Mouse (Mus musculus): Measurements from ENCODE around the gene Fam149b. TPM values are rescaled to one million over a fixed set of nuclear protein-coding genes. Genes with fewer than 3 reads are reported as not detected.
A peak's percentile ranks its signal among the peaks of the same experiment; 100 is the strongest.
"Not testable (repeated sequence)": the region's sequence is repeated elsewhere in the genome, so short reads cannot be mapped to it uniquely, and the experiment has no call there.

Gene Fam149b
- 10 to 100 TPM; 41.9 to 51.4 TPM for total RNA-seq (2021)
- long read RNA-seq, experiment 1, full-length matches to known transcripts = 16 of 102 reads
- long read RNA-seq, experiment 1, partial matches to known transcripts = 25 of 102 reads
- long read RNA-seq, experiment 1, other reads (novel, unspliced or antisense) = 61 of 102 reads
- long read RNA-seq, experiment 2, full-length matches to known transcripts = 12 of 69 reads
- long read RNA-seq, experiment 2, partial matches to known transcripts = 13 of 69 reads
- long read RNA-seq, experiment 2, other reads (novel, unspliced or antisense) = 44 of 69 reads

DNA sequence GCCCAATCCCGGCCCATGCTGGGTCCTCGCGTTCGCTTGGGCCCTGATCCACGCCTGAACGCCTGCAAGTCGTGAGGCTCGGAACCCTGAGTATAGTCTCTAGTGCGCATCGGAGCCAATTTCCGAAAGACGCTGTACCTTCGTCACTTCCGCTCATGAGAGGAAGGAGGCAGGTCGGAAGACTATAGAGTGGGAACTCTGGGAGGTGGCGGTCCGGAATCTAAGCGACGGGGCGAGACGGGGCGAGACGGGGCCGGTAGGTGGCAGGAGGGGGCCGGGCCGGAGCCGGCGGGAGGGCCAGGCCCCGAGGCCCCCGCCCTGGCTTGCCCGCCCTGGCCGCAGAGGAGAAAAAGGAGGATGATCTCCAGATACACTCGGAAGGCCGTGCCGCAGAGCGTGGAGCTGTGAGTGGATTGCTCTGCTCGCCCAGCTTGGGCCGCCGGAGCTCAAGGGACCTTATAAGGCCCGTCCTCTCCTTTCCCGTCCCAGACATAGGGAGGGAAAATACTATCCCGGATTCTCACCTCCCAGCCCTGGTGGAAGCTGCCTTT, at the start of gene Fam149b, which contains the start of gene Ecd:
Gene Fam149b, plus strand, starts transcription at position 172 of the 551 bp plus-strand sequence.
Gene Ecd, minus strand, starts transcription at position 131 of the 551 bp plus-strand sequence.
- DNase-seq (ENCODE audit: low spot score in 2 of 2) = peak; percentile 91 to 92

DNA sequence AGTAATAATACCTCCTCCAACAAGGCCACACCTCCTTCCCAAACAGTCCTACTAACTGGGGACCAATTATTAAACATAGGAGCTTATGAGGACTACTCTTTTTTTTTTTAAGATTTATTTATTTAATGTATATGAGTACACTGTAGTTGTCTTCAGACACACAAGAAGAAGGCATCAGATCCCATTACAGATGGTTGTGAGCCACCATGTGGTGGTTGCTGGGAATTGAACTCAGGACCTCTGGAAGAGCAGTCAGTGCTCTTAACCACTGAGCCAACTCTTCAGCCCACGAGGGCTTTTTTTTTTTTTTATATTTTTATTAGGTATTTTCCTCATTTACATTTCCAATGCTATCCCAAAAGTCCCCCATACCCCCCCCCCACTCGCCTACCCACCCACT, 42.9 kb upstream of the Fam149b start:
- DNase-seq (ENCODE audit: low spot score in 2 of 2) = not testable (repeated sequence)

GRCm38 (mm10) chr14:20315137-20315536, 32.8 kb upstream of the Fam149b start:
- no peak for DNase-seq (ENCODE audit: low spot score in 2 of 2)

DNA sequence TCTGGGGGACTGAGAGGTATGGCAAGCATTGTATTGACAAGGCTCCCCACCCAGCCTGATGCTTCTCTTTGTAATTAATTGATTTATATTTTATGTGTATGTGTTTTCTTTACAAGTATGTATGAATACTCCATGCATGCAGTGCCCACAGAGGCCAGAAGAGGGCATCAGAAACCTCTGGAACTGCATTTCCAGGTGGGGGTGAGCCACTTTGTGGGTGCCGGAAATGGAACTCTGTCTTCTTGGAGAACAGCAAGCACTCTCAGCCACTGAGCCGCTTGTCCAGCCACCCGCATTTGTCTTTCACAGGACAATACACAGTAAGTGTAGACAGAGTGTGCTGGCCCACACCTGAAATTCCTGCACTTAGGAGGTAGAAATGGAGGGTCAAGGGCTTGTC, 28.5 kb upstream of the Fam149b start:
- DNase-seq (ENCODE audit: low spot score in 2 of 2) = peak; percentile 27 to 58

DNA sequence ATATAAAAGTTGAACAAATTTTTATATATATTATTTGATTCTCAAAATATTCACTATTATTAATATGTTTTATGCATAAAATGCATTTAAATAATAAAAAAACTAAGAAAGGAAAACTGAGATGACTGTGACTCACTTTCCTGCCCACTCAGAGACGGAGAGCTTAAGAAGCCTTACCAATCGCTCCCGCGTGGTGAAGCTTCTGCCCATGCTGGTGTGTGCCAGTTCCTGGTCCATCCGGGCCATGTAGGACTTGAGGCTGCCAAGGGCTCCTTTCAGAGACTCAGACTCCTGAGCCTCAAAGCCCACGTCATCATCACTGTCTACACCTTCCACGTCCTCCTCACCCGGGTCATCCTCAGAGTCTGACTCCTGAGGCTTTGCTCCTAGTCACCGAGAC, 23.8 kb upstream of the Fam149b start:
- DNase-seq (ENCODE audit: low spot score in 2 of 2) = peak; percentile 20 to 21

DNA sequence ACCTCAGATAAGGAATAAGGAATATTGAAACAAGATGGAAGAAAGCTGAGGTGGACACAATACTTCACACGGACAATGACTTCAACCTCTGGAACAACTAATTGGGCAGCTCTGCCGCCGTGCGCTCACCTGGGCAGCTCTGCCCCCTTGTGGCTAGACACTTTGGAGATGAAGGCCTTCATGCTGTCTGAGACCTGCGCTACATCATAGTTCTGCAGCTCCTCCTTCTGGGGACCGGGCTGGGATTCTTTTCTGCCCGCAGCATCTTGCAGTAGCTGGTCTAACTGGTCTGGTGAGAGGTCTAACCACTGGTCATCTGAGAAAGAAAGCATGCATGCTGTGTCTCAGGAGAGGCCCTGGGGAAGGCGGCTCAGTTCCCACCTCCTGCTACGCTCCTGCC, 19.5 kb upstream of the Fam149b start:
- DNase-seq (ENCODE audit: low spot score in 2 of 2) = no peak

GRCm38 (mm10) chr14:20331316-20331715, 16.6 kb upstream of the Fam149b start:
- DNase-seq (ENCODE audit: low spot score in 2 of 2) = no peak

GRCm38 (mm10) chr14:20339415-20339814, 8.5 kb upstream of the Fam149b start:
- no peak for DNase-seq (ENCODE audit: low spot score in 2 of 2)

DNA sequence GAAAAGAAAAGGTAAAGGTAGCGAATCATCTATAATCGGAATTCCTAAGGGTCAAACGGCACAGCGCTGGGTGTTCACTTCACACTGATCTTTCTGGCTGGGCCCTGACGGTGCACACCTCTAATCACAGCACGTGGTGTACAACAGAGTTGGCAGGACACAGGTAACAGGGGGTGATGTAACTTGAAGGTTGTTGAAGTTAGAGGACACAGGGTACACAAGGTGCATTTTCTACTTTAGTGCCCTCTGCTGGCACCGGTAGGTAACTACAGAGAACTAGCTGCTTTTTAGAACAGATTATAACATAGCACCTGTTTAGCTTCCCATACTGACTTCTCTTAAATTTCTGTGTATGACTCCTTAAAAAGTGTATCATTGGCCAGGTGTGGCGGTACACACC, 7.8 kb upstream of the Fam149b start:
- no peak for DNase-seq (ENCODE audit: low spot score in 2 of 2)

DNA sequence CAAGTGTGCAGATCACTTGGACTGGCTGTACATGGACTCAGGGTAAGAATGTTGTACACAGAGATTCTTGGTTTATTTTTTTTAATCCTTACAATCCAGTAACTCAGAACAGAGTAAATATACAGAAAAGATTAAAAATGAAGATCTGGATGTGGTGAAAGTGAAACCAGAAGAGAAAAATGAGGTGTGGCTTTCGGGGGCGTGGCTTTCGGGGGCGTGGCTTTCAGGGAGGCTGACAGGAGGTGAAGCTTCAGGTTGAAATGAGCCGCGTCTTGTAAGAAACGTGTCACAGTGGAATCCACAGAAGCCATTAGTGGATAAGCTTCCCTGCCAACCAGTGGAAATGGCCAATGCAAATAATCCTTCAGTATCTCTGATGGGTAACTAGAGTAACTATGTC, 7.1 kb upstream of the Fam149b start:
- no peak for DNase-seq (ENCODE audit: low spot score in 2 of 2)

DNA sequence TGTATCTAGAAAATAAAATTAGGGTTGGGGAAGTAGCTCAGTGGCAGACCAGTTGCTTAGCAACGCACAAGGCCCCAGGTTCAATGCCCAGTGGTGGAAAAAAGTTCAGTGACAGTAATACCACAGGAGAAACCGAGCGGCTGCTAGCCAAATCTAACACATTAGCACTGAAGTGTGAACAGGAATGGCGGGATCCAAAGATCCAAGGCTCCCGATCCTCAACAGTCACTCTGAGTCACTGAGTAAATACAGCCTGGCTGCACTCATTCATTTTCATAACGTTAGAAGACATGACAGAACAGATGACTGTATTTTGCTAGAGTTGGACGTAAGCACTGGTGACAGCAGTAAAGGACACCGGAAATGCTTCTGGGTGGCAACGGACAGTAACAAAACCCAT, 2.1 kb upstream of the Fam149b start:
- DNase-seq (ENCODE audit: low spot score in 2 of 2) = no peak

DNA sequence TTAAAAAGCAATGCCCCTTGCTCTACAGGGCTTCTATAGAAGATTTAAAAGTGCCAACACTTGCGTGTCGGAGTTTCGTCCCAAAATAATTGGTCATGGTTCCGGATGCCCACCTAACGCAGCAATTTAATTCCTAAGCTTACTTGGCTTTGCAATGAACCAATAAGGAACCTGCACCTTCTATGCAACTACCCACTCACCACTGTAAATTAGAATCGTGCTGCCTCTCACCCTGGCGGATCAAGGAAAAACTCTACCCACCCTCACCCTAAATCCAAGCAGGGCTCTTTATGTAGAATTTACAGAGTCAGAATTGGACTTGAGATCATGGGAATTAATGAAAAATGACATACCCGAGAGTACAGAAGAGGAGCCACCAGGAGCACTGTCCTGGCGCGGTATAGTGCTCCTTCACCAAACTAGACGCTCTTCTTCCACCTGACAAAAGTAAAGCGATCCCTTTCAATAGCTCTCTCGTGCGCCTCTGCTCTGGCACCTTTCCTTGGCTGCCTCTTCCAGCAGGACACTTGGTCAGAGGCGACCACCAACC, 446 bp upstream of the Fam149b start:
- no peak for DNase-seq (ENCODE audit: low spot score in 2 of 2)

GRCm38 (mm10) chr14:20363230-20363629, 15.3 kb downstream of the Fam149b start:
- no peak for DNase-seq (ENCODE audit: low spot score in 2 of 2)

- DNase-seq (ENCODE audit: low spot score in 2 of 2) = no peak
Measured at GRCm38 (mm10) chr14:20368271-20368670, 20.3 kb downstream of the Fam149b start.

DNA sequence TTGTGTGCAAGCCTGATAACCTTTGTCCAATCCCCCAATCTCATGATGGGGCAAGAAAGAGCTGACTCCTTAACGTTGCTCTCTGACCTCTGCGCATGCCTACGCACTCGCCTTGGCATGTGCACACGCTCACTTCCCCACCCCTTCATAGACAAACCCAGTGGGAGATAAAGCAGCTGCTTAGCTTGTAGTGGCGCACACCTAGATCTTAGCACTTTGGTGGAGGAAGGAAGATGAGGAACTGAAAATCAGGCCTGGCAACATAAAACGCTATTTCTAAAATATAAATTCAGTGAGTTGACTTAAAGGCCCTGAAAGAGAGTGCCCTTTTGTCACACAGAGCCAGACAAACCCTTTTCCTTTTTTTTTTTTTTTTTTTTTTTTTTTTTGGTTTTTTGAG, 22.8 kb downstream of the Fam149b start:
- no peak for DNase-seq (ENCODE audit: low spot score in 2 of 2)

GRCm38 (mm10) chr14:20371854-20372253, 23.9 kb downstream of the Fam149b start:
- no peak for DNase-seq (ENCODE audit: low spot score in 2 of 2)

GRCm38 (mm10) chr14:20377112-20377521, 29.2 kb downstream of the Fam149b start:
- no peak for DNase-seq (ENCODE audit: low spot score in 2 of 2)

DNA sequence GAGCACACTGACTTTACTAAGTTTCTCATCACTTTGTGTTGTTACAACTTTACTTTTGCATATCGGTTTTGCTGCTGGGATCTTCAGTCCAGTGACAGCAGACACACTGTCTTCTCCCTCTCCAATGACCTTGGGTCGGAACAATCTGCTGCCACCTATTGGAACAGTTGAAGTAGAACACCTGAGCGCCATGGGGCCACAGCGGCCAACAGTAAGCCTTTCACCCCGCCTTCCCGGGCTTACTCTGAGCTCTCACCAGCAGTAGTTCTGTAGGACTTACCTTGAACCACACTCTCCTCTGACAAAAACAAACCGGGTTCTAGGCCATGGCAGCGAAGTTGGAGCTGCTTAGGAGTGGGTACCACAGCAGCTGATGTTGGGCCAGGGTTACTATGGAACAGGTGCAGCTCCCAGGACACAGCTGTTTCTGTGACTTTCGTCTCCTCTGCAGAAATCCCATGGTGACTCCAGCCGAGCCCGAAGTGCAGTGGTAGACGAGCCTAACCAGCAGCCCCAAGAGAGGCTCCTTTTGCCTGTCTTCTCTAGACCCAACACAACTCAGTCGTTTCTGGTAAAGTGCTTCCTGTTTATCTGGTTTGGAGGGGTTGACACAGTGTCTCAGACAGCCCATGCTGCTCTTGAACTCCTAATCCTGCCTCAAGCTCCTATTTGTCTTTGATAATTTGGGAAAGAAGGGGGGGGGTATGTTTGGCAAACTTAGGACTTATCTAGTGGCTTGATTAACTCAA, 30.5 kb downstream of the Fam149b start:
- no peak for DNase-seq (ENCODE audit: low spot score in 2 of 2)

GRCm38 (mm10) chr14:20379087-20379640, 31.2 kb downstream of the Fam149b start:
- DNase-seq (ENCODE audit: low spot score in 2 of 2) = no peak

- DNase-seq (ENCODE audit: low spot score in 2 of 2) = no peak
Measured at GRCm38 (mm10) chr14:20379753-20380430, 31.9 kb downstream of the Fam149b start.

All from left cerebral cortex, adult 18-20 months (tissue).